Mouse (Mus musculus) cerebellum, adult 2 months (tissue): ENCODE measurements around the gene Anapc11. TPM values are rescaled to one million over a fixed set of nuclear protein-coding genes. Genes with fewer than 3 reads are reported as not detected.

Experiments used
- DNase-seq, 2 experiments: peaks; one replicate each; pipeline ENCODE4 v3.0.0; 2021
- H3K27ac ChIP-seq: fragments of 200-500 bp; 2 replicates; pipeline ENCODE4 v1.5.1; 2012; ENCODE audit warnings: low read length, control low read depth, inconsistent platforms; ENCODE audit not compliant: insufficient read depth
- H3K27me3 ChIP-seq: fragments of 200-500 bp; 2 replicates; pipeline ENCODE4 v1.6.1; 2012; ENCODE audit warnings: inconsistent platforms, mild to moderate bottlenecking, low read length, moderate library complexity; ENCODE audit not compliant: control insufficient read depth, insufficient read depth
- H3K4me1 ChIP-seq: fragments of 200-500 bp; 2 replicates; pipeline ENCODE4 v1.6.1; 2011; ENCODE audit warnings: low read length; ENCODE audit not compliant: control insufficient read depth, insufficient read depth
- H3K4me3 ChIP-seq: fragments of 200-500 bp; replicated peaks from 2 replicates; pipeline ENCODE3; 2011; ENCODE audit warnings: mild to moderate bottlenecking, low read depth, low read length, control low read depth; ENCODE audit not compliant: insufficient read depth
- CTCF ChIP-seq: fragments of 200-500 bp; IDR thresholded peaks from 2 replicates; pipeline ENCODE4 v1.5.1; 2011; ENCODE audit warnings: low read depth, mild to moderate bottlenecking, control low read depth, low read length, moderate library complexity, borderline replicate concordance; ENCODE audit not compliant: insufficient read depth
- POLR2A ChIP-seq: fragments of 200-500 bp; IDR thresholded peaks from 2 replicates; pipeline ENCODE4 v1.6.1; 2011; ENCODE audit warnings: low read length, control low read depth, borderline replicate concordance; ENCODE audit not compliant: insufficient read depth
- WGBS: fragments of 180-500 bp; shearing (Covaris S2); methylation state at CpG from one replicate; pipeline ENCODE4 v1.1.7; 2018; 5-methylcytosine and 5-hydroxymethylcytosine counted together
- polyA plus RNA-seq: library from polyadenylated mRNA; depleted of rRNA; stranded (reverse); fragments of >200 nt; gene quantifications from 2 replicates; pipeline ENCODE4 v1.2.3, GENCODE M21; 2012; rRNA removed

Gene Anapc11
- polyA plus RNA-seq, 1 experiment: 178 TPM

- no peaks in the 10 kb centered on the region for H3K27me3 ChIP-seq
- TF ChIP-seq POLR2A: no peak
- no peak for TF ChIP-seq CTCF
- 7% methylated on average over 13 of the region's 13 CpGs for WGBS
- peak within 1 kb of the TSS; percentile 73 for H3K27ac ChIP-seq
- peak; percentile 56 to 66 for DNase-seq
- no peaks in the 10 kb centered on the region for H3K4me1 ChIP-seq
- H3K4me3 ChIP-seq: peak within 1 kb of the TSS; percentile 79
Measured at GRCm38 (mm10) chr11:120648001-120648476, 49.8 kb downstream of the Anapc11 start, which contains the start of gene Myadml2. Myadml2 (minus strand) TSS chr11:120648158.

- Histone ChIP-seq H3K27me3 (no peaks in the 10 kb centered on the region), H3K4me1 (no peaks in the 10 kb centered on the region), H3K27ac (no peak overlapping the region), H3K4me3 (no peak overlapping the region)
- TF ChIP-seq POLR2A: no peak
- no peak for TF ChIP-seq CTCF
- no peak for DNase-seq
- 67% methylated on average over 3 of the region's 3 CpGs for WGBS
Measured at GRCm38 (mm10) chr11:120651872-120652271, 53.7 kb downstream of the Anapc11 start.

GRCm38 (mm10) chr11:120654741-120655140, 56.5 kb downstream of the Anapc11 start:
- TF ChIP-seq POLR2A: no peak
- no peaks in the 10 kb centered on the region for H3K4me1 ChIP-seq
- H3K27me3 ChIP-seq: no peaks in the 10 kb centered on the region; the same call in 1 of the 2 replicates
- no peak overlapping the region for H3K4me3 ChIP-seq
- no peak for DNase-seq
- H3K27ac ChIP-seq: no peak overlapping the region
- 79% methylated on average over 3 of the region's 3 CpGs for WGBS

GRCm38 (mm10) chr11:120657301-120657700, 59.1 kb downstream of the Anapc11 start:
- TF ChIP-seq POLR2A (no peak), CTCF (no peak)
- Histone ChIP-seq H3K4me3 (no peak overlapping the region), H3K27me3 (peaks cover 11% of the 10 kb centered on the region; the same call in 1 of the 2 replicates), H3K27ac (no peak overlapping the region), H3K4me1 (no peaks in the 10 kb centered on the region)
- no peak for DNase-seq
- WGBS: 86% methylated on average over 4 of the region's 4 CpGs

Other genes with a start within 250 kb of the Anapc11 start
- gene Actg1, start 249.9 kb upstream of the Anapc11 start, polyA plus RNA-seq: 834 and 845 TPM in 2 replicates
- 0.29 TPM in 1 of 2 replicates, not detected in the other for gene Fscn2, start 236.9 kb upstream of the Anapc11 start, polyA plus RNA-seq
- 34.4 and 34.8 TPM in 2 replicates for gene Faap100, start 219.7 kb upstream of the Anapc11 start, polyA plus RNA-seq
- 54.2 and 56.3 TPM in 2 replicates for gene Nploc4, start 160.7 kb upstream of the Anapc11 start, polyA plus RNA-seq
- gene Tspan10, start 155.8 kb upstream of the Anapc11 start, polyA plus RNA-seq: 0.05 and 0.06 TPM in 2 replicates
- gene Pde6g, start 144.9 kb upstream of the Anapc11 start, polyA plus RNA-seq: 1.5 and 1.6 TPM in 2 replicates
- 15.5 and 20.0 TPM in 2 replicates for gene Oxld1, start 140.4 kb upstream of the Anapc11 start, polyA plus RNA-seq
- 27.3 and 28.3 TPM in 2 replicates for gene Ccdc137, start 140.3 kb upstream of the Anapc11 start, polyA plus RNA-seq
- gene Arl16, start 130.8 kb upstream of the Anapc11 start, polyA plus RNA-seq: 42.7 and 56.5 TPM in 2 replicates
- gene Mrpl12, start 113.8 kb upstream of the Anapc11 start, polyA plus RNA-seq: 108 and 119 TPM in 2 replicates
- 38.9 and 39.3 TPM in 2 replicates for gene Slc25a10, start 106.6 kb upstream of the Anapc11 start, polyA plus RNA-seq
- 1.8 and 2.1 TPM in 2 replicates for gene Gcgr, start 67.7 kb upstream of the Anapc11 start, polyA plus RNA-seq
- gene Mcrip1, start 48.7 kb upstream of the Anapc11 start, polyA plus RNA-seq: 159 and 168 TPM in 2 replicates
- not detected in 2 replicates for gene Ppp1r27, start 47.3 kb upstream of the Anapc11 start, polyA plus RNA-seq
- 98.4 and 105 TPM in 2 replicates for gene P4hb, start 25.2 kb upstream of the Anapc11 start, polyA plus RNA-seq
- 288 and 305 TPM in 2 replicates for gene Arhgdia, start 16.8 kb upstream of the Anapc11 start, polyA plus RNA-seq
- 42.6 and 51.8 TPM in 2 replicates for gene Alyref, start 56 bp upstream of the Anapc11 start, polyA plus RNA-seq
- gene Npb, start 10.1 kb downstream of the Anapc11 start, polyA plus RNA-seq: 4.7 and 5.6 TPM in 2 replicates
- gene Pcyt2, start 19.5 kb downstream of the Anapc11 start, polyA plus RNA-seq: 401 and 403 TPM in 2 replicates
- gene Sirt7, start 26.8 kb downstream of the Anapc11 start, polyA plus RNA-seq: 76.9 and 80.5 TPM in 2 replicates
- 60.5 and 65.3 TPM in 2 replicates for gene Mafg, start 35.2 kb downstream of the Anapc11 start, polyA plus RNA-seq
- gene Pycr1, start 45.3 kb downstream of the Anapc11 start, polyA plus RNA-seq: 2.1 and 2.3 TPM in 2 replicates
- gene Myadml2, start 49.7 kb downstream of the Anapc11 start, polyA plus RNA-seq: 3.3 and 4.5 TPM in 2 replicates
- gene Notum, start 62.8 kb downstream of the Anapc11 start, polyA plus RNA-seq: 5.9 TPM in 2 replicates
- gene Aspscr1, start 74.6 kb downstream of the Anapc11 start, polyA plus RNA-seq: 56.1 and 59.4 TPM in 2 replicates
- gene Cenpx, start 115.3 kb downstream of the Anapc11 start, polyA plus RNA-seq: 40.1 and 43.0 TPM in 2 replicates
- 86.6 and 96.0 TPM in 2 replicates for gene Lrrc45, start 115.5 kb downstream of the Anapc11 start, polyA plus RNA-seq
- gene Rac3, start 123.0 kb downstream of the Anapc11 start, polyA plus RNA-seq: 66.1 and 67.0 TPM in 2 replicates
- 36.4 and 36.5 TPM in 2 replicates for gene Dcxr, start 128.9 kb downstream of the Anapc11 start, polyA plus RNA-seq
- gene Cbr2, start 133.7 kb downstream of the Anapc11 start, polyA plus RNA-seq: 1.9 and 3.1 TPM in 2 replicates
- 2.5 and 3.1 TPM in 2 replicates for gene Hmga1b, start 164.4 kb downstream of the Anapc11 start, polyA plus RNA-seq
- gene Rfng, start 185.8 kb downstream of the Anapc11 start, polyA plus RNA-seq: 106 and 113 TPM in 2 replicates
- gene Gps1, start 185.9 kb downstream of the Anapc11 start, polyA plus RNA-seq: 238 and 248 TPM in 2 replicates
- gene Dus1l, start 198.0 kb downstream of the Anapc11 start, polyA plus RNA-seq: 47.4 and 52.3 TPM in 2 replicates
- gene Fasn, start 226.1 kb downstream of the Anapc11 start, polyA plus RNA-seq: 246 and 274 TPM in 2 replicates